Mouse (Mus musculus) hindbrain, embryonic 11.5 days (tissue): Measurements from ENCODE around the gene Grb14. TPM values are rescaled to one million over a fixed set of nuclear protein-coding genes. Genes with fewer than 3 reads are reported as not detected.
A peak's percentile ranks its signal among the peaks of the same experiment; 100 is the strongest.

Experiments
- ATAC-seq: fragments of 200-750 bp; cut with Nextera tagmentation; 2 replicates; pipeline ENCODE4 v1.8.0; 2017; ENCODE audit warnings: mild to moderate bottlenecking, moderate TSS enrichment, moderate library complexity; ENCODE audit not compliant: low FRiP score
- DNase-seq: peaks from one replicate; pipeline ENCODE4 v3.0.0-alpha.2; 2015; ENCODE audit warnings: low spot score
- H3K27ac ChIP-seq: fragments of 300-500 bp; sonication (generic); 2 replicates; pipeline ENCODE4 v1.5.1; 2014; ENCODE audit warnings: mild to moderate bottlenecking, low read depth, low read length
- H3K27me3 ChIP-seq: fragments of 300-500 bp; sonication (generic); 2 replicates; pipeline ENCODE4 v1.6.1; 2014; ENCODE audit warnings: mild to moderate bottlenecking, low read length, moderate library complexity, mixed read lengths; ENCODE audit not compliant: control insufficient read depth, insufficient read depth
- H3K36me3 ChIP-seq: fragments of 300-500 bp; sonication (generic); 2 replicates; pipeline ENCODE4 v1.6.1; 2014; ENCODE audit warnings: mild to moderate bottlenecking, low read length, moderate library complexity, mixed read lengths; ENCODE audit not compliant: control insufficient read depth, insufficient read depth
- H3K4me1 ChIP-seq: fragments of 300-500 bp; sonication (generic); replicated peaks from 2 replicates; pipeline ENCODE4 v1.6.1; 2014; ENCODE audit warnings: low read length, mixed read lengths; ENCODE audit not compliant: control insufficient read depth, insufficient read depth
- H3K4me2 ChIP-seq: fragments of 300-500 bp; sonication (generic); replicated peaks from 2 replicates; pipeline ENCODE4 v1.6.1; 2014; ENCODE audit warnings: mild to moderate bottlenecking, low read depth, low read length
- H3K4me3 ChIP-seq: fragments of 300-500 bp; sonication (generic); 2 replicates; pipeline ENCODE4 v1.5.1; 2014; ENCODE audit warnings: low read depth, low read length
- H3K9ac ChIP-seq: fragments of 300-500 bp; sonication (generic); 2 replicates; pipeline ENCODE4 v1.6.1; 2014; ENCODE audit warnings: low read depth, low read length
- H3K9me3 ChIP-seq: fragments of 300-500 bp; sonication (generic); 2 replicates; pipeline ENCODE4 v1.6.1; 2016; ENCODE audit warnings: low read length; ENCODE audit not compliant: control insufficient read depth
- WGBS: fragments of 180-500 bp; shearing (Covaris S2); extraction: QIAGEN DNeasy Blood & Tissue Kit; methylation state at CpG from one replicate; pipeline ENCODE4 v1.1.7; 2014; 5-methylcytosine and 5-hydroxymethylcytosine counted together
- polyA plus RNA-seq: library from polyadenylated mRNA; unstranded; fragments of >200 nt; fragmentation: Nextera tagmentation; extraction: Ambion mirVana; gene quantifications from 2 replicates; pipeline ENCODE4 v1.2.1, GENCODE M21; 2014

The Grb14 gene
- polyA plus RNA-seq, 1 experiment from 2014 or later, result 8.7 TPM

GRCm38 (mm10) chr2:65022363-65023240 lies 2.2 kb downstream of the Grb14 start:
- Histone ChIP-seq H3K9ac (peak overlapping the region; percentile 67), H3K36me3 (no peaks in the 10 kb centered on the region), H3K9me3 (no peaks in the 10 kb centered on the region), H3K27me3 (peaks cover 4% of the 10 kb centered on the region; the same call in 1 of the 2 replicates), H3K4me3 (peak overlapping the region; percentile 72), H3K4me1 (no peaks in the 10 kb centered on the region), H3K4me2 (peak overlapping the region; percentile 99), H3K27ac (no peak overlapping the region)
- ATAC-seq (peak; percentile 92), DNase-seq (peak; percentile 68)
- WGBS, result 2% methylated on average over 32 of the region's 71 CpGs

DNA sequence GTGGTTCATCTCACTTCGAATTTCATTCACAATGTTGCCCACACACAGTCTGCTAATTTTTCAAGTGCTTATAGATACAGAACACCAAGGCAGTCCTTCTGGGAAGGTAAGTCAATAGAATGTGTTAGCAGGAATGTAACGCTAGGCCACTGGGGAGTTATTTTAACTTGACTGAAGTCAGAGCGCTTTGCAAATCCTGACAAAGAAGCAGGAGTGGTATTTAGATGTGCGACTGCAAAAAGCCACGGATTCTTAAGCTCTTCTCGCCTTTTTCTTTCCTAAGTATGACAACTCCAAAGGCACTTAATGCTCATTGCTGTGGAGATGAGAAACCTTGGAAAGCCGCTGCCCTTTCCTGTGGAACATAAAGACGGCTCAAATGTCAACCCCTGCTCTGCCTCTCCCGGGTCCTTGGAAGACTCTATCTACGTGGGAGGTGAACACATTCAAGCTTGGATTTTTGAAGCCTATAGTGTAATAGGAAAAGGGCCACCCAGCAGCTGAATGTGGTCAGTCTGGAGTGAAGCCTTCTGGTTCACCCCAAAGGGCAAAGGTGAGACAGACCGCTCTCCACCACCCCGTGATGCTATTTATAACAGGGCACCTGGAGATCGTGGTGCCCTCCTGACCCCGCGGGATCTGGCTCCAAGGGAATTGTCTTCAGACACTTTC lies 3.0 kb downstream of the Grb14 start:
- 10% methylated on average over 15 of the region's 15 CpGs for WGBS
- ATAC-seq, result peak; percentile 37
- no peak overlapping the region for H3K27ac ChIP-seq
- peak overlapping the region; percentile 67; the same call in 1 of the 2 replicates for H3K9ac ChIP-seq
- H3K27me3 ChIP-seq, result peaks cover 4% of the 10 kb centered on the region; the same call in 1 of the 2 replicates
- peak overlapping the region; percentile 72 for H3K4me3 ChIP-seq
- H3K9me3 ChIP-seq, result no peaks in the 10 kb centered on the region
- no peaks in the 10 kb centered on the region for H3K36me3 ChIP-seq
- H3K4me1 ChIP-seq, result no peaks in the 10 kb centered on the region
- peak overlapping the region; percentile 99 for H3K4me2 ChIP-seq
- peak; percentile 30 for DNase-seq

GRCm38 (mm10) chr2:65017375-65017774 lies 7.4 kb downstream of the Grb14 start:
- Histone ChIP-seq H3K36me3 (no peaks in the 10 kb centered on the region), H3K27ac (no peak overlapping the region), H3K9me3 (no peaks in the 10 kb centered on the region), H3K27me3 (peaks cover 4% of the 10 kb centered on the region; the same call in 1 of the 2 replicates), H3K9ac (no peak overlapping the region), H3K4me1 (no peaks in the 10 kb centered on the region), H3K4me2 (no peak overlapping the region), H3K4me3 (no peak overlapping the region)
- WGBS, result 91% methylated on average over 2 of the region's 2 CpGs
- no peak for DNase-seq
- ATAC-seq, result no peak

DNA sequence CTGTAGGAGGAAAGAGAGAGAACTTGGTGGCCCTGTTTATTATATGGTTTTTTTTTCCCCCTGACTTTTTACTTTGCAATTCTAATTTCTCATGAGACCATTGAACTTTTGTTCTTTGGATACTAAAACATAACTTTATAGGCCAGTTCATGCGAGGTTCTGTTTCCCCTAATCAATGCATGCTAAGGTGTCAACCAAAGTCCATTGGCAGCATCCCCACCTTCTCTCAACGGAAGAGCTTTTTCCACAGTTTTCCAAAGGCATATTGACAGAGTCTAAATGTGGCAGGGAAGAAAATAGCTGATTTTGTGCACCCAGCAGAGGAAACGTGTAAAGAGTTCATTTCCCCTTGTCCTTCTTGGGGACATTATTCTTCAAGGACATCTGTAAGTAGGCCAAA lies 10.2 kb downstream of the Grb14 start:
- Histone ChIP-seq H3K4me2 (no peak overlapping the region), H3K9me3 (no peaks in the 10 kb centered on the region), H3K4me1 (no peaks in the 10 kb centered on the region), H3K9ac (no peak overlapping the region), H3K4me3 (no peak overlapping the region), H3K36me3 (no peaks in the 10 kb centered on the region), H3K27me3 (no peaks in the 10 kb centered on the region), H3K27ac (no peak overlapping the region)
- ATAC-seq (no peak), DNase-seq (no peak)
- 85% methylated on average over 3 of the region's 3 CpGs for WGBS

DNA sequence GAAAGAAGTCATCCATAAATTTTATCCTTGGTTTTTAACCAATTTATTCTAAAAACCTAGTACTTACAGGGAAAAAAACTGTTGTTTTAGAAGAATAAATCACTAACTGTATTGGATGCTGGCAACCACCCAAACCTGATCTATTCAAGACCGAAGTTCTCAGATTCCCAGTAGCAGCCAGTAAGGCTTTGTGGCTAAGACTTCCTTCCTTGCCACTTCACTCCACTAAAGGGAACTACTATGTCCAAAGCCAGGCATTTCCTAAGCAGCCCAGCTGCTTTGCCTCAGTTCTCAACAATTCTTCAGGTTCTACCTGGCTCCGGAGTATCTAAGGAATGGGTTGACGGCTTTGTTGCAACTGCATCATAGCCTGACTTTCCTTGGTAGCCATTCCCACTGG lies 14.7 kb downstream of the Grb14 start:
- Histone ChIP-seq H3K27ac (no peak overlapping the region), H3K4me2 (no peak overlapping the region), H3K9me3 (no peaks in the 10 kb centered on the region), H3K27me3 (no peaks in the 10 kb centered on the region), H3K4me1 (no peaks in the 10 kb centered on the region), H3K4me3 (no peak overlapping the region), H3K9ac (no peak overlapping the region), H3K36me3 (no peaks in the 10 kb centered on the region)
- ATAC-seq (no peak), DNase-seq (no peak)
- 86% methylated on average over 3 of the region's 3 CpGs for WGBS

- no peak overlapping the region for H3K27ac ChIP-seq
Observed at GRCm38 (mm10) chr2:65007396-65007795, 17.4 kb downstream of the Grb14 start.

GRCm38 (mm10) chr2:65005044-65005443 lies 19.7 kb downstream of the Grb14 start:
- ATAC-seq, result no peak
- no peak overlapping the region for H3K4me3 ChIP-seq
- H3K27me3 ChIP-seq, result no peaks in the 10 kb centered on the region
- H3K9me3 ChIP-seq, result no peaks in the 10 kb centered on the region
- no peak for DNase-seq
- no peak overlapping the region for H3K9ac ChIP-seq
- H3K36me3 ChIP-seq, result no peaks in the 10 kb centered on the region
- H3K4me2 ChIP-seq, result no peak overlapping the region
- H3K27ac ChIP-seq, result no peak overlapping the region
- H3K4me1 ChIP-seq, result no peaks in the 10 kb centered on the region

More at GRCm38 (mm10) chr2:65007396-65007795, 17.4 kb downstream of the Grb14 start:
- no peak overlapping the region for H3K4me2 ChIP-seq
- no peaks in the 10 kb centered on the region for H3K9me3 ChIP-seq
- no peak overlapping the region for H3K4me3 ChIP-seq
- no peaks in the 10 kb centered on the region for H3K36me3 ChIP-seq
- 74% methylated on average over 2 of the region's 2 CpGs for WGBS
- DNase-seq (no peak), ATAC-seq (no peak)
- no peaks in the 10 kb centered on the region for H3K27me3 ChIP-seq
- no peak overlapping the region for H3K9ac ChIP-seq
- no peaks in the 10 kb centered on the region for H3K4me1 ChIP-seq

- no peak overlapping the region for H3K9ac ChIP-seq
- no peak overlapping the region for H3K4me2 ChIP-seq
- H3K36me3 ChIP-seq, result no peaks in the 10 kb centered on the region
- 43% methylated on average over 2 of the region's 2 CpGs for WGBS
- H3K27me3 ChIP-seq, result no peaks in the 10 kb centered on the region
- no peaks in the 10 kb centered on the region for H3K9me3 ChIP-seq
- ATAC-seq (no peak), DNase-seq (peak; percentile 50)
- H3K4me3 ChIP-seq, result no peak overlapping the region
- H3K4me1 ChIP-seq, result no peaks in the 10 kb centered on the region
- H3K27ac ChIP-seq, result no peak overlapping the region
Observed at GRCm38 (mm10) chr2:65003433-65003832, 21.4 kb downstream of the Grb14 start.
